Mouse (Mus musculus): ENCODE measurements around the gene Panx2.

- TF ChIP-seq CTCF (conservative IDR thresholded peaks at IDR 0.05 in 1 of 2, IDR thresholded peaks at IDR 0.05 in 1 of 2; ENCODE audit: low read depth in 2 of 2, low read length in 2 of 2) (peak in 1 of 2 experiments; percentile 16; a peak in 1 of 4 replicates), ZMIZ1 (IDR thresholded peaks at IDR 0.05; ENCODE audit: low read depth, low read length) (no peak), MEF2A (IDR thresholded peaks at IDR 0.05; ENCODE audit: borderline replicate concordance, low read depth, low read length) (no peak)
These were observed 15.2 kb upstream of the Panx2 start for GRCm38 (mm10) chr15:89044381-89044780.
